Comparison of ENCODE assay signal across 22 mouse cellular contexts in genomic region chr15:8897487-8898158, GRCm38 (mm10).
DNase-seq lines count a peak whose midpoint lies in the region; ATAC-seq and TF ChIP-seq lines count a peak whose summit lies in the region.
"Had no signal": no experiment of that assay in that cellular context is flagged by ENCODE, and none has a peak within 500 bp of the region (broad histone marks: within the 10 kb centered on the region; RNA-seq: fewer than 3 reads in every experiment).

No protein-coding gene starts in this region.

- H3K4me1 ChIP-seq in G1E (ENCODE audit: insufficient read depth, low read depth, low read length), result peaks cover 40% of the 10 kb centered on the region
- peaks cover 17% of the 10 kb centered on the region for H3K4me1 ChIP-seq in liver, embryonic 13.5 days (replicated peaks)
- no peaks in the 10 kb centered on the region for H3K4me1 ChIP-seq in forebrain, embryonic 15.5 days
- H3K4me1 ChIP-seq: embryonic facial prominence, embryonic 15.5 days; heart, embryonic 10.5 days; limb, embryonic 10.5 days; neural tube, embryonic 12.5 days had no signal

- H3K36me3 ChIP-seq in G1E (replicated peaks), result no peaks in the 10 kb centered on the region
- H3K36me3 ChIP-seq in liver, embryonic 13.5 days, result no peaks in the 10 kb centered on the region
- no peaks in the 10 kb centered on the region for H3K36me3 ChIP-seq in forebrain, embryonic 15.5 days
- H3K36me3 ChIP-seq: embryonic facial prominence, embryonic 15.5 days; heart, embryonic 10.5 days; limb, embryonic 10.5 days; midbrain, embryonic 15.5 days; neural tube, embryonic 12.5 days had no signal

- no peak overlapping the region for H3K9ac ChIP-seq in liver, embryonic 13.5 days
- H3K9ac ChIP-seq in forebrain, embryonic 15.5 days (replicated peaks), result no peak overlapping the region
- H3K9ac ChIP-seq: embryonic facial prominence, embryonic 15.5 days; midbrain, embryonic 15.5 days; neural tube, embryonic 12.5 days had no signal

- WGBS in liver, embryonic 13.5 days (ENCODE audit: insufficient replicate concordance), result 18% methylated on average over 11 of the region's 11 CpGs
- whole genome bisulfite sequencing in forebrain, embryonic 15.5 days, result 88% methylated on average over 11 of the region's 11 CpGs

- H3K27ac ChIP-seq in liver, embryonic 13.5 days, result peak overlapping the region; percentile 8; the same call in 1 of the 2 replicates
- H3K27ac ChIP-seq in forebrain, embryonic 15.5 days (replicated peaks), result no peak overlapping the region
- H3K27ac ChIP-seq: embryonic facial prominence, embryonic 15.5 days; heart, embryonic 10.5 days; hindbrain, postnatal 0 days; left cerebral cortex, adult 2 months; limb, embryonic 10.5 days; midbrain, embryonic 15.5 days; neural tube, embryonic 12.5 days had no signal

- TF ChIP-seq CTCF in G1E (IDR thresholded peaks at IDR 0.05; ENCODE audit: low read depth, low read length), result no peak

- no peaks in the 10 kb centered on the region for H3K27me3 ChIP-seq in G1E (ENCODE audit: insufficient read depth, low read length)
- no peaks in the 10 kb centered on the region for H3K27me3 ChIP-seq in liver, embryonic 13.5 days
- no peaks in the 10 kb centered on the region for H3K27me3 ChIP-seq in forebrain, embryonic 15.5 days
- H3K27me3 ChIP-seq: embryonic facial prominence, embryonic 15.5 days; megakaryocyte, embryonic 14.5 days; midbrain, embryonic 15.5 days; neural tube, embryonic 12.5 days had no signal

- H3K4me2 ChIP-seq in liver, embryonic 13.5 days, result peak overlapping the region; percentile 29
- H3K4me2 ChIP-seq in forebrain, embryonic 15.5 days (replicated peaks), result no peak overlapping the region
- H3K4me2 ChIP-seq: embryonic facial prominence, embryonic 15.5 days; midbrain, embryonic 15.5 days; neural tube, embryonic 12.5 days had no signal

- ATAC-seq in G1E (ENCODE audit: extremely low read depth, insufficient number of reproducible peaks, low FRiP score, poor library complexity, severe bottlenecking), result peak; percentile 97
- ATAC-seq in liver, embryonic 13.5 days (ENCODE audit: low read depth), result peak; percentile 95
- ATAC-seq in megakaryocyte-erythroid progenitor cell, adult 5-6 weeks (replicated peaks; ENCODE audit: low FRiP score, low TSS enrichment, poor library complexity, severe bottlenecking), result peak; percentile 85
- no peak for ATAC-seq in forebrain, embryonic 15.5 days (replicated peaks)
- ATAC-seq: forebrain, embryonic 14.5 days; hindbrain, postnatal 0 days; intestine, embryonic 16.5 days; midbrain, embryonic 15.5 days had no signal

- H3K4me3 ChIP-seq in G1E (ENCODE audit: low read depth, low read length), result peak overlapping the region; percentile 44; the same call in 1 of the 2 replicates
- H3K4me3 ChIP-seq in liver, embryonic 13.5 days (replicated peaks), result no peak overlapping the region
- H3K4me3 ChIP-seq in forebrain, embryonic 15.5 days, result no peak overlapping the region
- H3K4me3 ChIP-seq: embryonic facial prominence, embryonic 15.5 days; heart, embryonic 10.5 days; left cerebral cortex, adult 2 months; limb, embryonic 10.5 days; megakaryocyte, embryonic 14.5 days; midbrain, embryonic 15.5 days; neural tube, embryonic 12.5 days had no signal

- H3K9me3 ChIP-seq in G1E (replicated peaks), result peaks cover 8% of the 10 kb centered on the region
- H3K9me3 ChIP-seq in liver, embryonic 13.5 days (replicated peaks), result no peaks in the 10 kb centered on the region
- H3K9me3 ChIP-seq in forebrain, embryonic 15.5 days, result no peaks in the 10 kb centered on the region
- H3K9me3 ChIP-seq: embryonic facial prominence, embryonic 15.5 days; heart, embryonic 10.5 days; limb, embryonic 10.5 days; midbrain, embryonic 15.5 days; neural tube, embryonic 12.5 days had no signal

- peak; percentile 60 for DNase-seq in G1E (ENCODE audit: low spot score)
- peak; percentile 40 for DNase-seq in c-Kit-positive CD71-positive TER-119-positive erythroid progenitor cells, embryonic 14.5 days (ENCODE audit: low spot score)
- peak; percentile 12 for DNase-seq in liver, embryonic 13.5 days
- DNase-seq in kidney, adult 18-20 months, result no peak
- no peak for DNase-seq in Muller cell, postnatal 12 days (ENCODE audit: inconsistent ontology term)
- DNase-seq: B cell, adult 2 months; gastrocnemius, postnatal 10 days; lung, adult 2 months; right cerebral cortex, postnatal 14 days; spleen, adult 18-20 months had no signal

Comparison
In these comparisons a context has a peak if more than half of its experiments do, and no peak if none do; other contexts are left out.
1. DNase-seq: peak in G1E (single experiment), c-Kit-positive CD71-positive TER-119-positive erythroid progenitor cells, embryonic 14.5 days (single experiment) and liver, embryonic 13.5 days (single experiment); none in kidney, adult 18-20 months (single experiment) and Muller cell, postnatal 12 days (single experiment).